Mouse (Mus musculus): ENCODE measurements around the gene Cpeb4. TPM values are rescaled to one million over a fixed set of nuclear protein-coding genes. Genes with fewer than 3 reads are reported as not detected.
A peak's percentile ranks its signal among the peaks of the same experiment; 100 is the strongest.

Gene Cpeb4
- total and polyA plus RNA-seq, 3 experiments: 13.8 to 23.9 (median 20.1) TPM

DNA sequence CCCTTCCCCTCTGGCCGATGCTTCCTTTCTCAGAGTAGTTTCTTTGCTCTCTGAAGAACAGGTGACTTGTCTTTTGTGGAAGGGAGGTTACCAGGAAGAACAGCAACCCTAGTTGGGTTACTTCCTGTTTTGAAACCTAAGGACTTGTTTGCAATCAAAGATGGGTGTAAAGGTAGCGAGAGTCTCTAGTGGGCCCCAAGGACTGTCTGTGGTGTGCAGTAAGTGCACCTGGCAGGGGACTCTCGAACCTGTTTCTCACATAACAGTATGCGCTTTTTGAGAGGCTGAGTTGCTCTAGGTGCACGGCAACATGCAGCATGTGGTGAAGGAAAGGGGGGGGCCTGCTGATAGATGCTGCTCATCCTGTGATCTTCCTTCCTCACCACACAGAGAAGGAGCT is 40.0 kb upstream of the Cpeb4 start:
- no peak overlapping the region for H3K4me2 ChIP-seq (ENCODE audit: insufficient read depth, low read depth, poor library complexity, severe bottlenecking)
- H3K36me3 ChIP-seq (replicated peaks in 1 of 2; ENCODE audit: control insufficient read depth in 1 of 2, insufficient read depth in 1 of 2, low read length in 1 of 2): no peaks in the 10 kb centered on the region
- H3K27ac ChIP-seq (ENCODE audit: insufficient read depth, low read depth): no peak overlapping the region
- in situ Hi-C loops (cut with MboI; ENCODE audit: low pct_ligation_motif_present, low pct_unique_long_range_greater_than_20kb, low sequenced_read_pairs) (no loop called here), dilution Hi-C loops (cut with MboI; ENCODE audit: extremely low pct_ligation_motif_present, extremely low pct_unique_long_range_greater_than_20kb, low sequenced_read_pairs) (no loop called here)
- no peaks in the 10 kb centered on the region for H3K9me3 ChIP-seq (replicated peaks; ENCODE audit: low read length)
- H3K4me1 ChIP-seq (ENCODE audit: control insufficient read depth in 1 of 2, insufficient read depth in 2 of 2): peaks cover 6 to 33% of the 10 kb centered on the region in 2 experiments; a peak in 3 of 4 replicates
- no peak for DNase-seq (ENCODE audit: extremely low read depth)
- H3K27me3 ChIP-seq (replicated peaks): no peaks in the 10 kb centered on the region
- H3K9ac ChIP-seq (ENCODE audit: insufficient read depth, low read depth): no peak overlapping the region
- H3K4me3 ChIP-seq (replicated peaks in 1 of 3; ENCODE audit: low read depth in 2 of 3, low read length in 2 of 3, poor library complexity in 1 of 3): no peak overlapping the region
- H3K79me2 ChIP-seq (replicated peaks; ENCODE audit: control insufficient read depth, extremely low read depth, insufficient read depth, poor library complexity, severe bottlenecking): no peaks in the 10 kb centered on the region
- peak; percentile 45 for TF ChIP-seq MAX (IDR thresholded peaks at IDR 0.05; ENCODE audit: low read length)
- no peak for TF ChIP-seq UBTF (IDR thresholded peaks at IDR 0.05; ENCODE audit: low read depth, low read length)
- 0 out of 2 replicates have a peak, but pooled peaks have one; percentile 15 for TF ChIP-seq KAT2A (IDR thresholded peaks at IDR 0.05; ENCODE audit: insufficient replicate concordance, low read length)
- no peak for TF ChIP-seq SMC3 (IDR thresholded peaks at IDR 0.05; ENCODE audit: low read depth, low read length)
- no peak for TF ChIP-seq MYC (IDR thresholded peaks at IDR 0.05; ENCODE audit: low read depth, low read length)
- TF ChIP-seq CTCF (conservative IDR thresholded peaks at IDR 0.05 in 1 of 2, IDR thresholded peaks at IDR 0.05 in 1 of 2; ENCODE audit: low read depth in 2 of 2, low read length in 2 of 2): no peak
- TF ChIP-seq ZC3H11A (IDR thresholded peaks at IDR 0.05; ENCODE audit: low read depth, low read length): no peak
- no peak for TF ChIP-seq NELFE (IDR thresholded peaks at IDR 0.05; ENCODE audit: low read depth, low read length)
- no peak for TF ChIP-seq MAZ (IDR thresholded peaks at IDR 0.05; ENCODE audit: low read depth, low read length)
- TF ChIP-seq JUN (IDR thresholded peaks at IDR 0.05; ENCODE audit: insufficient read depth, low read depth, low read length): no peak
- TF ChIP-seq MAFK (IDR thresholded peaks at IDR 0.05; ENCODE audit: insufficient replicate concordance, low read length): no peak
- peak; percentile 60 for TF ChIP-seq ELF1 (IDR thresholded peaks at IDR 0.05; ENCODE audit: low read depth, low read length)
- TF ChIP-seq POLR2A (IDR thresholded peaks at IDR 0.05; ENCODE audit: low read depth, low read length): no peak
- TF ChIP-seq JUND (conservative IDR thresholded peaks at IDR 0.05; ENCODE audit: low read depth, low read length): no peak
- no peak for TF ChIP-seq BHLHE40 (IDR thresholded peaks at IDR 0.05; ENCODE audit: low read depth, low read length)
- TF ChIP-seq TCF12 (IDR thresholded peaks at IDR 0.05; ENCODE audit: low read depth, low read length): 0 out of 2 replicates have a peak, but pooled peaks have one; percentile 19
- no peak for TF ChIP-seq ZNF384 (IDR thresholded peaks at IDR 0.05; ENCODE audit: low read depth, low read length)
- TF ChIP-seq EP300 (IDR thresholded peaks at IDR 0.05; ENCODE audit: low read length): 0 out of 2 replicates have a peak, but pooled peaks have one; percentile 22
- no peak for TF ChIP-seq CHD2 (IDR thresholded peaks at IDR 0.05; ENCODE audit: low read length)
- no peak for TF ChIP-seq IRF4 (IDR thresholded peaks at IDR 0.05; ENCODE audit: low read depth, low read length)

DNA sequence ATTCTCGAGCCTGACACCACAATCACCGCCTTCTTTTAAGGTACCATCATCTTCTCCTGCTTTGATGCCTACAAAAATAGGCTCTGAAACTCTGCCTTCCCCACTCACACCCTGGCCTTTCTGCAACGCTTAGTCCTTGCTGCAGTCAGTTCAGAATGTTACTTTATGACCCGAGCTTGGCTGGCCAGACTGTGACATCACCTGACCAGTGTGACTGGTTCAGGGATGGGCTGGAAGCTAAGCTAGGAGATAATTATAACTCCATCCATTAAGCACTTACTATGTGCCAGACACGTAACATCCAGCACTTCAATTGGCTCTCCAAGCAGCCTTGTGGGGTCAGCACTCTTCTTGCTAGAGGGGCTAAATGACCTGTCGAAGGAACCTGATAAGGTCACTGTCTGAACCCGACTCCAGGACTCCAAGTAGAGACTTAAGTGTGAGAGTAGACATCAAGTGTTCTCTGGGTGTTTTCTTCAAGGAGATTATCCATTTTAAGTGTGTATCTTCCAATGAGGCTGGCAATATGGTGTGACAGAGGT is 39.5 kb upstream of the Cpeb4 start:
- dilution Hi-C loops (cut with MboI; ENCODE audit: extremely low pct_ligation_motif_present, extremely low pct_unique_long_range_greater_than_20kb, low sequenced_read_pairs): no loop called here
- Histone ChIP-seq H3K4me1 (ENCODE audit: control insufficient read depth in 1 of 2, insufficient read depth in 2 of 2) (peaks cover 6 to 33% of the 10 kb centered on the region in 2 experiments; a peak in 3 of 4 replicates), H3K9ac (ENCODE audit: insufficient read depth, low read depth) (no peak overlapping the region)

More for the DNA sequence above, 39.5 kb upstream of the Cpeb4 start:
- in situ Hi-C loops (cut with MboI; ENCODE audit: low pct_ligation_motif_present, low pct_unique_long_range_greater_than_20kb, low sequenced_read_pairs): no loop called here
- H3K9me3 ChIP-seq (replicated peaks; ENCODE audit: low read length): no peaks in the 10 kb centered on the region
- H3K79me2 ChIP-seq (replicated peaks; ENCODE audit: control insufficient read depth, extremely low read depth, insufficient read depth, poor library complexity, severe bottlenecking): no peaks in the 10 kb centered on the region
- no peak for TF ChIP-seq CHD1 (IDR thresholded peaks at IDR 0.05; ENCODE audit: low read depth, low read length)
- no peaks in the 10 kb centered on the region for H3K27me3 ChIP-seq (replicated peaks)
- H3K4me3 ChIP-seq (replicated peaks in 1 of 3; ENCODE audit: low read depth in 2 of 3, low read length in 2 of 3, poor library complexity in 1 of 3): no peak overlapping the region
- no peak overlapping the region for H3K27ac ChIP-seq (ENCODE audit: insufficient read depth, low read depth)
- DNase-seq (ENCODE audit: extremely low read depth): no peak
- H3K4me2 ChIP-seq (ENCODE audit: insufficient read depth, low read depth, poor library complexity, severe bottlenecking): no peak overlapping the region
- H3K36me3 ChIP-seq (replicated peaks in 1 of 2; ENCODE audit: control insufficient read depth in 1 of 2, insufficient read depth in 1 of 2, low read length in 1 of 2): no peaks in the 10 kb centered on the region
